Mouse (Mus musculus) CH12.LX (cell line): ENCODE results near the gene Slc9a9. TPM values are rescaled to one million over a fixed set of nuclear protein-coding genes. Genes with fewer than 3 reads are reported as not detected.

ENCODE experiments used
- DNase-seq: peaks from one replicate; pipeline ENCODE4 v3.0.0-alpha.2; 2013; ENCODE audit errors: extremely low read depth
- H3K27ac ChIP-seq: 2 replicates; pipeline ENCODE4 v1.5.1; 2012; ENCODE audit warnings: low read depth, mild to moderate bottlenecking, control low read depth, moderate library complexity; ENCODE audit not compliant: insufficient read depth
- H3K27me3 ChIP-seq: replicated peaks from 2 replicates; pipeline ENCODE3; 2012; ENCODE audit warnings: inconsistent platforms
- H3K36me3 ChIP-seq, 2 experiments: replicated peaks in 1 of 2; 2 replicates each; pipeline versions ENCODE3 to v1.6.1; 2012; ENCODE audit warnings: inconsistent platforms in 1 of 2, low read length in 1 of 2, mild to moderate bottlenecking in 1 of 2, mixed read lengths in 1 of 2, moderate library complexity in 1 of 2; ENCODE audit not compliant: control insufficient read depth in 1 of 2, insufficient read depth in 1 of 2
- H3K4me1 ChIP-seq, 2 experiments: 2 replicates each; pipeline ENCODE4 v1.6.1; 2012; ENCODE audit warnings: inconsistent platforms in 1 of 2, moderate library complexity in 1 of 2; ENCODE audit not compliant: insufficient read depth in 2 of 2, control insufficient read depth in 1 of 2
- H3K4me2 ChIP-seq: 2 replicates; pipeline ENCODE4 v1.6.1; 2012; ENCODE audit warnings: low read depth, mild to moderate bottlenecking, control low read depth; ENCODE audit not compliant: poor library complexity, insufficient read depth, severe bottlenecking
- H3K4me3 ChIP-seq, 3 experiments: fragments of 150-350 bp in 1 of 3; sonication (generic) in 1 of 3; replicated peaks in 1 of 3; 2 replicates each; pipeline versions ENCODE3 to v1.5.1; 2011 to 2012; ENCODE audit warnings: low read depth in 2 of 3, low read length in 2 of 3, mild to moderate bottlenecking in 2 of 3, moderate library complexity in 2 of 3, control low read depth in 1 of 3, improper control_type of control experiment in 1 of 3, inconsistent platforms in 1 of 3, mixed read lengths in 1 of 3; ENCODE audit not compliant: poor library complexity in 1 of 3
- H3K79me2 ChIP-seq: replicated peaks from 2 replicates; pipeline ENCODE4 v1.6.1; 2012; ENCODE audit warnings: mild to moderate bottlenecking, moderate library complexity; ENCODE audit not compliant: control insufficient read depth, poor library complexity, insufficient read depth, severe bottlenecking; ENCODE audit errors: extremely low read depth
- H3K9ac ChIP-seq: 2 replicates; pipeline ENCODE4 v1.6.1; 2012; ENCODE audit warnings: low read depth, mild to moderate bottlenecking, control low read depth, moderate library complexity; ENCODE audit not compliant: insufficient read depth
- H3K9me3 ChIP-seq: replicated peaks from 2 replicates; pipeline ENCODE3; 2012; ENCODE audit warnings: low read length, inconsistent platforms, mixed read lengths
- EP300 ChIP-seq: IDR thresholded peaks from 2 replicates; pipeline ENCODE4 v1.6.1; 2011; ENCODE audit warnings: low read length, improper control_type of control experiment
- NRF1 ChIP-seq: IDR thresholded peaks from 2 replicates; pipeline ENCODE4 v1.6.1; 2014; ENCODE audit warnings: low read depth, mild to moderate bottlenecking, inconsistent platforms, low read length, improper control_type of control experiment, moderate library complexity
- PAX5 ChIP-seq: IDR thresholded peaks from 2 replicates; pipeline ENCODE4 v1.6.1; 2012; ENCODE audit warnings: low read length, inconsistent platforms, mixed read lengths
- POLR2A ChIP-seq: IDR thresholded peaks from 2 replicates; pipeline ENCODE4 v1.6.1; 2011; ENCODE audit warnings: low read depth, mild to moderate bottlenecking, improper control_type of control experiment, low read length
- RCOR1 ChIP-seq: conservative IDR thresholded peaks from 2 replicates; pipeline ENCODE4 v1.6.1; 2012; ENCODE audit warnings: low read depth, mild to moderate bottlenecking, inconsistent platforms, low read length, improper control_type of control experiment
- TCF12 ChIP-seq: IDR thresholded peaks from 2 replicates; pipeline ENCODE4 v1.6.1; 2014; ENCODE audit warnings: low read depth, mild to moderate bottlenecking, inconsistent platforms, low read length, improper control_type of control experiment
- ZC3H11A ChIP-seq: IDR thresholded peaks from 2 replicates; pipeline ENCODE4 v1.6.1; 2012; ENCODE audit warnings: low read depth, mild to moderate bottlenecking, inconsistent platforms, low read length, improper control_type of control experiment
- ZMIZ1 ChIP-seq: IDR thresholded peaks from 2 replicates; pipeline ENCODE4 v1.6.1; 2012; ENCODE audit warnings: low read depth, mild to moderate bottlenecking, inconsistent platforms, low read length, improper control_type of control experiment
- ZNF384 ChIP-seq: IDR thresholded peaks from 2 replicates; pipeline ENCODE4 v1.6.1; 2012; ENCODE audit warnings: low read depth, low read length, improper control_type of control experiment, inconsistent platforms
- dilution Hi-C: fragments of 300-500 bp; cut with MboI; formaldehyde crosslinking; loops from 2 replicates; pipeline ENCODE4 v1.14.3; 2020; ENCODE audit warnings: low sequenced_read_pairs; ENCODE audit not compliant: extremely low pct_unique_long_range_greater_than_20kb, extremely low pct_ligation_motif_present
- in situ Hi-C: fragments of 300-500 bp; cut with MboI; formaldehyde crosslinking; loops from 3 replicates; pipeline ENCODE4 v1.14.3; 2019; ENCODE audit warnings: low sequenced_read_pairs, low pct_ligation_motif_present, low pct_unique_long_range_greater_than_20kb, mixed read lengths
- polyA plus RNA-seq: library from polyadenylated mRNA; unstranded; fragments of >175 nt; gene quantifications from 2 replicates; pipeline ENCODE4 v1.2.1, GENCODE M21; 2012; ENCODE audit warnings: low read depth; ENCODE audit not compliant: insufficient read length
- total RNA-seq, 2 experiments: library from RNA; depleted of rRNA; stranded (reverse); fragments of 300-350 nt in 1 of 2; fragments of >200 nt in 1 of 2; gene quantifications; 2 replicates each; pipeline ENCODE4 v1.2.3; 2012 to 2014

Gene Slc9a9
- total and polyA plus RNA-seq, 3 experiments: not detected

DNA sequence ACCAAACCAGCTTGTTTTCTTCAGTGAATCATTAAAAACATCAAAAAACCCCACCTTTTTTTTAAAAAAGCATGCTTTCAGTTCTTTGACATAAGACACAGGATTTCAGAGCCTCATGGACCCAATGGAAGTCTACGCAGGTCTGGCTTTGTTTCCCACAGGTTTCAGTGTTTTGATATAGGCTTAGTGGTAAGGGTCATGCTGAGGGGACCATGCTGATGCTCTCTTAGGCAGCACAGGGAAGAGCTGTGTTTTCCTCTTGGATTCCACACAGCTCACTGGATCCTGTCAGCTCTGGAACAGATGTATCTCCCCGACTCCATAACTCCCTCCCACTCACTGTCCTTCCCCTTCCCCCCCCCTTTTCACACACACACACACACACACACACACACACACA lies 597.2 kb downstream of the Slc9a9 start:
- Histone ChIP-seq H3K27ac (no peak overlapping the region), H3K36me3 (no peaks in the 10 kb centered on the region), H3K79me2 (no peaks in the 10 kb centered on the region), H3K27me3 (no peaks in the 10 kb centered on the region), H3K9ac (no peak overlapping the region), H3K9me3 (peaks cover 4% of the 10 kb centered on the region), H3K4me1 (no peaks in the 10 kb centered on the region), H3K4me2 (no peak overlapping the region), H3K4me3 (no peak overlapping the region)
- DNase-seq: no peak
- TF ChIP-seq TCF12: no peak
- TF ChIP-seq ZC3H11A: no peak
- TF ChIP-seq ZMIZ1: no peak
- in situ Hi-C loops: no loop called here
- dilution Hi-C loops: no loop called here

GRCm38 (mm10) chr9:95279590-95280344 lies 610.1 kb downstream of the Slc9a9 start:
- no peak overlapping the region for H3K9ac ChIP-seq
- H3K4me3 ChIP-seq: no peak overlapping the region
- no peaks in the 10 kb centered on the region for H3K36me3 ChIP-seq
- H3K9me3 ChIP-seq: no peaks in the 10 kb centered on the region
- in situ Hi-C loops: no loop called here
- H3K4me2 ChIP-seq: no peak overlapping the region
- dilution Hi-C loops: no loop called here
- DNase-seq: no peak
- no peaks in the 10 kb centered on the region for H3K27me3 ChIP-seq
- no peaks in the 10 kb centered on the region for H3K79me2 ChIP-seq
- 0 out of 4 replicates have a peak, but pooled peaks cover 0 to 3% of the 10 kb centered on the region in 2 experiments for H3K4me1 ChIP-seq
- H3K27ac ChIP-seq: no peak overlapping the region
- no peak for TF ChIP-seq ZMIZ1
- TF ChIP-seq EP300: no peak
- no peak for TF ChIP-seq PAX5
- TF ChIP-seq ZNF384: no peak
- TF ChIP-seq NRF1: no peak
- TF ChIP-seq POLR2A: no peak
- TF ChIP-seq RCOR1: no peak

Other genes starting within 250 kb of the Slc9a9 start
- not detected in 2 replicates for gene 1190002N15Rik, start 131.8 kb upstream of the Slc9a9 start, total RNA-seq (2012; rRNA removed)
- not detected in 2 replicates for gene 1190002N15Rik, start 131.8 kb upstream of the Slc9a9 start, total RNA-seq (2014; rRNA removed)
- not detected in 2 replicates for gene 1190002N15Rik, start 131.8 kb upstream of the Slc9a9 start, polyA plus RNA-seq